Mouse (Mus musculus) embryo, embryonic 10.5 days (tissue): ENCODE results near the gene Gpr12.
A peak's percentile ranks its signal among the peaks of the same experiment; 100 is the strongest.
"Not testable (repeated sequence)": the region's sequence is repeated elsewhere in the genome, so short reads cannot be mapped to it uniquely, and the experiment has no call there.

Experiments
- DNase-seq: peaks from one replicate; pipeline ENCODE4 v3.0.0-alpha.2; 2015; ENCODE audit warnings: low spot score

The Gpr12 gene

GRCm38 (mm10) chr5:146584478-146585306 is at the start of gene Gpr12:
Gene Gpr12 (minus strand): TSS chr5:146585239.
- peak; percentile 75 for DNase-seq

DNA sequence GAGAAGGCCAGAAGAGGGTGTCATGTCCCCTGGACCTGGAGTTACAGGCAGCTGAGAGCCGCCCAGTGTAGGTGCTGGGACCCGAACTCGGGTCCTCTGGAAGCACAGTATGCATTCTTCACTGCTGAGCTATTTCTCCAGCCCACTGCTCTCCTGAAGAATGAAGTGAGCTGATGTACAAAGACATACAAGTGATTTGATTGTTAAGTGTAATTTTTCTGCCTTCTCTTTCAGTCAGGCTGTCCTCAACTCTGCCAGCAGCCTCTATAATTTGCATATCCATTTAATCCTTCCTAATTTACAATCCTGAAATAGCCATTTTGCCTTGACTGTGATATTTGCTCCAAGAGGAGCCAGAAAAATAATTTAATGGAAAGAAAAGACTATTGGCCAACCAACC is 46.6 kb upstream of the Gpr12 start:
- no peak for DNase-seq

- no peak for DNase-seq
These were observed 45.9 kb upstream of the Gpr12 start for GRCm38 (mm10) chr5:146630961-146631360.

DNA sequence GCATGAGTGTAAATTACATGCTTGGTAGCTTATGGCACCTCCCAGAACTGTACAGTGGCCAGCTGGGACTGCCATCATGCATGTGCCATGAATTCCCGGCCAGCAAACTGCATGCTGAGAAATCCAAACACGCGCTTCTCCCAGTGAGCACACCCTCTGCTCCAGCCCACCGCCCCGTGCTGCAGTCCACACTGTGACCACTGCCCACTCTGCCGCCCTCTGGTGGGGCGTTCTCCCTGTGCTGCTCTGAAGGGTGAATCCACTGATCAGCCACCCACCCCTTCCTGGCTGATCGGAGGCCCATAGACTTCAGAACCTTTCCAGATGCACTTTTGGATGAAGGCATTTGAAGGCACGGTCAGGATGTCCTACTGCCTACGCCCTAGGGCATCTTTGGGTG is 44.6 kb upstream of the Gpr12 start:
- DNase-seq = no peak

DNA sequence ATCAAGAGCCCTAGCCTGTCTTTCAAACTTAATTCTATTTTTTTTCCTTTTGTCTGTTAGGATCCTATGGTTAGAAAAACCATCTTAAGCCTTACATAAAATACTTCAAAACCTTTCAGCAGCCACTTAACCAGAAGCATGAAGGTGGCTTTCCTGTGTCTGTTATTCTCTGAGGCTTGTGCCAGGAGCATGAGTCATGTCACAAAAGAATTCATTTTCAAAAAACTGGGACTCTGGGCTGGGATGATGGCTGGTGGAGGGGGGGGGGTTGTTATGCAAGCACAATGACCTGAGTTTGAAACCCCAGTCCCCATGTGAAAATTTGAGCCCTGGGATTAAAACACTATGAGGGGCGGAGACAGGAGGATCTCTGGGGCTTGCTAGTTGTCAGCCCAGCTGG is 43.8 kb upstream of the Gpr12 start:
- DNase-seq = no peak

DNA sequence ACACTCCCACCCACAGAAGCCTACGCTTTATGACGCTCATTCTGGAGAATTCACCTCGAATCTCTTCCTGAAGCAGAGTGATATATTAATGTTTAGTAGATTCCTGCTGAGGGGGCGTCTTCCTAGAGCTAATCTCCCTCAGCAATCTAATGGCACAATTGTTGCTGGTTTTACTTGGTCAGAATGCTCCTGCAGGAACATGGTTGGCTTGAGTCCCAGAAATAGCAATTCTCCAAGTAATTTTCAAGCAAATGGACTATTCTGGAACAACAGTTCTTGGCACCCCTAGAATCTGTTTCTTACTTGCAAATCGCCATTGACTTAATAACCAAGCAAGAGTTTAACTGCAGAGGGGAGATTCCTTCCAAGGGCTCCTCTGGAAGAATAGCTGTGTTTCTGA is 42.9 kb upstream of the Gpr12 start:
- DNase-seq = no peak

DNA sequence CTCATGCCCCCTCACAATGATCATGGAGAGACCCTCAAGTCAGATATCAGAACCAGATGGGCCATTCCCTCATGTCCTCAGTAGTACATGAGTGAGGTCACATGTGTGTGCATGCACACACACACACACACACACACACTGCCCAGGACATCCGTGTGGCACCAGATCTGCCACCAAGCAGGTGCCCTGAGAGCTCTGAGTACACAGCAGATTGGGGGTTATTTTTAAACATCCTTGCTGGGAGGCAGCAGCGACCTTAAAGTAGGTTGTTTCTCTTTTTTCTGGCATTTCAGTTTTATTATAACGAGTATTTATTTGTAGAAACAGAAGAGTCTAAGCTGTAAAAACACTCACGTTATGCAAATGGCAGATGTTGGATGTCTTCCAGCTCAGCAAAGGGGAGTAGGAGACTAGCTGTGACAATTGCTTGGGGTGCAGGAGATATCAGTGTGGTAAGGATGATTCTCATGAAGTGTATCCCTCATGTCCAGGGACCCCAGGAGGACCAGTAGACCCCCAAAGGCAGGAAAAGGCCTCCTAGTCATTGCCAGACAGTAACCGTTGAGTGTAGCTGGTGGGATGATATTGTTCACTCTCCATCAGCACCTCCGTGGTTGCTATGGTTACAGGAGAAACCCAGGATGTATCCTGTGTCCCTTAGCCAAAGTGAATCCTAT is 40.7 kb upstream of the Gpr12 start:
- DNase-seq = no peak

DNA sequence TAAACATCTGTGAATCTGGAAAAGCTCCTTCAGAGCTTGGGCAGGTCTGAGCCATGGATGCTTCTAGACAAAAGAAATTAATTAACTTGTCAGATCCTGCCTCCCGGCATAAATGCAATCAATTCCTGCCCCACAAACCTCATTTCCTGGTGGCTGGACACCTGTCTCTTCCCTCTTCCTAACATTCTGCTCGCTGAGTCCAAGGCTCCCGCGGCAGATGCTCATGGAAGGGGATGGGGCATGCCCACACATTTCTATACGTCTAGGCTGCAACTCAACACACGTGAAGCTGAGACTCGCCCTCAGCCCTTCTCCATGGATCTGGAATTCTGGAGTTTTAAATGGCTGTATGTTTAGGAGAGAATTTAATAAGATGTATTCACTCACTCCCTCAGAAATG is 26.8 kb upstream of the Gpr12 start:
- no peak for DNase-seq

- peak; percentile 21 for DNase-seq
These were observed 26.0 kb upstream of the Gpr12 start for GRCm38 (mm10) chr5:146611009-146611408.

DNA sequence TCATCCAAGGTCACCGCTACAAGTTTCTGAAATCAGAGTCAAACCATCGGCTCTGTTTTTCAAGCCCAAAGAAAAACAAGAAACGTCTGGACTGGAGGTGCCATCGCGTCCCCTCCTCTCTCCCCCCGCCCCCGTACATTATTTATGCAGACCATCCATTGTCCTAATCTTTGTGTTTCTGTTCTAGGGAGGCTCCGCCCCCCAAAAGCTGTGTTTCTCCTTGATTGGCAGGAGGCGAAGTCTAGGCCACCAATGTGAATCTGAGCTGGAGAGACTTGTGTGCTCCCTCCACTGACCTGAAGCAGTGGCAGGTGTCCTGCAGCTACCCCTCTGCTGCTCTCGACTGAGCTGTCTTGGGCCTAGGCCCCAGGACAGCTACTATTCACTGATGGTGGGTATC is 24.6 kb upstream of the Gpr12 start:
- peak; percentile 48 for DNase-seq

GRCm38 (mm10) chr5:146607816-146608215 is 22.8 kb upstream of the Gpr12 start:
- no peak for DNase-seq

DNA sequence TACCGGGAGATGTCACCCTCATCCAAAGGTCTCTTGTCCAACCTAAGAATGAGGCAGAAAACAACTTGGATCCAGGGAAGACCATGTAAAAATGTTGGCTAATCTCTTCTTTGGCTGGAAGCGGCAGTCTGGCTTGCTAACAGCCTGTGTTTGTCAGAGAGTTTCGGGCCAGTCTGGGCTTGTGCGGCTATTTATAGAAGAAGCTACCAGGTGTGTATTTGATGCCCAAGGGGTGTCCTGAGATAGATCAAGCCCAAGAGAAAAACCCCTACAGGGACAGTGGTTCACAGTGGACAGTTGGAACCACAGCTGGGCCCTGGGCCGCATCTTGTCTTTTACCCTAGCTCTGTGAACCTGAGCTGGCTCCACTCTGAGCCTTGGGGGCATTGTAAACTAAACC is 21.9 kb upstream of the Gpr12 start:
- DNase-seq = no peak

GRCm38 (mm10) chr5:146606221-146606620 is 21.2 kb upstream of the Gpr12 start:
- DNase-seq = no peak

DNA sequence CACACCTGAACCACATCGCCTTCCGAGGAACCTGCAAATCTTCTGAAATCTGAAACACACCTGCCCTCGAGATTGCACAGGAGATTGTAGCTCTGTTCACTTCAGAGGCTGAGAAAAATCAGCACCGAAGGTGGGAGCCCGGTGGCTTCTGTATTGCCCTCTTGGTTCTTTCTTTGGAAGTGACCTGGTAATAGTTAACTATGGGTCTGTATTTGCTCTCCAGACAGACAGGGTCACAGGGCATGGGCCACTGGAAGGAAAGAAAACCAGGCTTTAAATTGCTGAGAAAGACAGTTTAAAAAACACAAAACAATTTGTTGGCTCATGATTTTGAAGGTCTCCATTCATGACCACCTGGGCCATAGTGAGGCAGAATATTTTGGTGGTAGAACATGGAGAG is 14.9 kb upstream of the Gpr12 start:
- DNase-seq = no peak

- not testable (repeated sequence) for DNase-seq
These were observed 14.2 kb upstream of the Gpr12 start for GRCm38 (mm10) chr5:146599216-146599615.

DNA sequence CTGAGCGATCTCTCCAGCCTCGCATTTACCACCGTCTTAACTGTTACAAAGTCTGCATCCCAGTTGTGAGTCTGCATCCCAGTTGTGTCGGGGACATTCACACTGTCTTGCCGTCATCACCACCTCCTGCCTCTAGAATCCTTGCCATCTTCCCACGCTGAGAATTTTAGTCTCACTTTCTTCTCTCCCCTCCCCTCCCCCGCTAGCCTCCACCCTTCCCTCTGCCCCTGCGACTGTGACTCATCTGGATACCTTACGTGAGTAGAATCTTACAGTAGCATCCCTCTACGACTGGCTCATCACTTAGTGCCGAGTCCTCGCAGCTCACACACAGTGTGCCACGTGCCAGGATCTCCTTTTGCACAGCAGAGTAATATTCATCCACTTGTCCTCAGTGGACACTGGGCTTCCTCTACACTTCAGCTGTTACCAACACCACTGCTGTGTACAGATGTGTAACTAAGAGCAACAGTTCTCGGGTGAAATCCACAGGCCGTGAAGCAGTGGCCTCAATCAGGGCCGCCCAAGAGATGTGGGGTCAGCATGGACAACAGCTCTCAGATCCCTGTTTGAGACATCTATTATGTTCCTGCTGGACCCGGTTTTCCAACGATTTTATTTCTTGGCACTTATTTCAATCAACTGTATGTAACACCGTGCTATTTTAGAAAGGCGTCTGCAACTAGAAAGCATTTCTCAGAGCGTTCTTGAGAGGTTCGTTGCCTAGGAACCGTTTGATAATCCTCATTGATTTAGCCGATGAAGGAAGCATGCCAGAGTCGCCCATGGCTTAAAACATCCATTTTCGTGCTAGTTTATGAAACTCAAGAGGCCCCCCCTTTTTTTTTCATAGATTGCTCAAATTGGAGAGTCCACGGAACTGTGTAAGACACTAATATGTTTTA is 13.4 kb upstream of the Gpr12 start:
- DNase-seq = no peak

- no peak for DNase-seq
These were observed 12.4 kb upstream of the Gpr12 start for GRCm38 (mm10) chr5:146597503-146597874.

DNA sequence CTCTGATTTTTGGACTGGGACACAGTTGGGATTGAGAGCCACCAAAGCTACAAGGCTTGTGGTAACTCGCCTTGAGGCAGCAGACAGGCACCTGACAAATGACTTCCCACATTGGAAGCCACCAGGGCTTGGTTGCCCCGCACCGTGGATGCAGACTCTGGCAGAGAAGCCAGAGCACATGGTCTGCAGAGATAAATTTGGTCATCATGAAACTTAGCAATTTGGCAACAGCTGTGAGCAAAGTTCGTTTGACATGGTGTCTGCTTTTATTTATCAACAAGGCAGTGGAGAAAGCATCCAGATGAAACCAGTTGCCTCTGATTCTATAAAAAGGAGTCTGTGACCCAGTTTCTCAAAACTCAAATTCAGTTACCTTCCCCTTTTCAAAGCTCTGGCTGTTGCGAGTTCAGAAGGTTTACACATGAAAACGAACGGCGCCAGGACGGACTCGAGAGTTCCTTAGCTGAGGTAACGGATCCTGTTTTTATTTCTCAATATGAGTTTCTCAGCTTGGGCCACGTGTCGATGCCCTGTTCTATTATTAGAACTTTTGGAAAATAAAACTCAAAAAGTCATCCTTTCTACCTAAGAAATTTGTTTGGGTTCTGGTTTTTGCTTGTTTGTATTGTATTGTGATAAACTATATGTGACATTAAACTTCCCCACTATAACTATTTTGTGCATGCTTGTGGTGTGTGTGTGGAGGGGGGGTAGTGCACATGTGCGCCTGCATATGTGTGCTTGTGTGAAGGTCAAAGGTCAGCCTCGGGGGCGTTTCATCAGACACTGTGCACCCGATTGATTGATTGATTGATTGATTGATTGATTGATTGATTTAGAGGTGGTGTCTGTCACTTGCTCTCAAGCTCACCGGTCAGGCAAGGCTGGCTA is 11.8 kb upstream of the Gpr12 start:
- no peak for DNase-seq

GRCm38 (mm10) chr5:146592580-146592979 is 7.5 kb upstream of the Gpr12 start:
- DNase-seq = peak; percentile 83

GRCm38 (mm10) chr5:146591636-146592035 is 6.6 kb upstream of the Gpr12 start:
- DNase-seq = no peak

DNA sequence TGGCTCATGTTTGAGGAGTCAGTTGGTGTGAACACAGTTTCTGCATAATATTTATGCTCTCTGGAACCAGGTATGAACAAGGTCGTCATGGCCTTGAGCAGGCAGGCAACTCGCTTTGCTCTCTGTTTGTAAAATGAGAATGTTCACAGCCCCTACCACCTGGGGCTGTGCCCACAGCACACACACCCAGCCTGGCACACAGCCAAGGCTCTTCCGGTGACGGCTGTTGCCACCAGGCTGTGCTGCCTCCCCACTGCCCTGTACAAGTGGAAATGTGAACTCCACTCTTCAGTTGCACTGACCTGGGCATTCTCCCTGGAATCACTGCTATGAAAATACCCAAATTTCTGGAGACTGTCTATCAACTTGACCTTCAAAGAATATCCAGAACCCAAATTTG is 5.9 kb upstream of the Gpr12 start:
- no peak for DNase-seq
